Mouse (Mus musculus) kidney, postnatal 10 days (tissue): ENCODE data around the gene Rgs6.

Experiments
- DNase-seq: peaks from one replicate; pipeline ENCODE4 v3.0.0; 2021; ENCODE audit warnings: mixed read lengths

Gene Rgs6

DNA sequence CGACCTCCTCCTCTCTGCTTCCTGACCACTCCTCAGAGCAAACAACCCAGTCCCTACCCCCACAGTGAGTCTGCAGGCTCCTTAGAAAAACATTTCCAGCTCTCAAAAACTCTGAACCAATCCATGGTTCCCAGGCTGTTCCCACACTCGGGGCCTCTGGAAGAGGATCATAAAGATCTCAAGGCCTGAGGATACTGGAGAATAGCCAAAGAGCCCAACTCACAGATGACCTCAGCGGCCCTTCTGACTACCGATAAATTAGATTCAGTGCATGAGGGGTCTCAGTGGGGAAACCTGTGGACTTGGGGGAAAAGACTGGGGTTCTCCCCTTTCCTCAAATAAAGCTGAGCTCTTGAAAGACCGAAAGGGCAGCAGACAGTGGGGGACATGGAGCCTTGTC lies 622.2 kb downstream of the Rgs6 start:
- peak; percentile 16 for DNase-seq

DNA sequence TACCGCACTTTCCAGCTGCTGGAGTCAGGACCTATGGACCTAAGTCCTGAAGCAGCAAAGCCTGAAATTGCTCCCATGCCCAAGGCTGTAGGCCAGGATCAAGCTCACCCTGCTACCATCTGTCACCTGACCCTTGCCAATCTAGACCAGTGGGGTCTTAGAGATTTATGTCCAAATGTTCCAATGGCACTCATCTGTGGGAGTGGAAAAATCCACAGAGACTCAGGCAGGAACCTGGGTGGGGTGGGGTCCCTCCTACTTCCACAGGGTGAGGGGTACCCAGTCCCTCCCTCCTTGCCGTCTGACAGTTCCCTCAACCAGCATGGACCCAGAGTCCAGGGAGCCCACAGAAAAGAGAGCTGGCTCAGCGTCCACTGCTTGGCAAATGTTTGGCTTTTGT lies 622.6 kb downstream of the Rgs6 start:
- DNase-seq: no peak

DNA sequence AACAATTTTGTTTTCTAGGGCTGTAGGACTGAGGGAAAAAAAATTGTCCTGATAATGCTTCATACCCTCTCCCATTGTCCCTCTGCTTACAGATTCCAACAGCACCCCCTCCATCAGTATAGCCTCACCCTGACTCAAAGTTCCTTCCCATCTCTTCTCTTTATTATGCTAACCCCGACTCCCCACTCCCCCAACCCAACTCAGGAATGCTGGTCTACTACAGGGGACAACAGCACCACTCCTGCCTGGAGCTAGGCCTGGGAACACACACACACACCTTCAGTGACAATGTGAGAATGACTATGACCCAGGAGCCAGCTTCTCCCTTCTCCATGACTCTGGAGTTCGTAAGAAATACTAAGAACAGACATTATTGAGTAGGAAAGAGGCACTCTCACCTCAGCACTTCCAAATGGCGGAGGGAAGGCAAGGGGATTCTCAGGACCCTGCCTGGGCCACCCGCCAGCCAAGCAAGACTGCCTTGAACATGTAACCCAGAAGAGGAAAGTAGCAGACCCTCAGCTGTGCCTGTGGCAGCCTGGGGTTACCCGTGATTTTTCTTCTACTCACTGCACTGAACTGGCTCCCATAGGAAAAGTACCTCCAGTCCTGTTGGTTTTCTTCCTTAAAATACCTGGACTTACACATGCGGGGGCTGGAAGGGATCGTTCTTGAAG lies 623.2 kb downstream of the Rgs6 start:
- no peak for DNase-seq
